ENCODE assay signal across 8 mouse cellular contexts in the genomic region with DNA sequence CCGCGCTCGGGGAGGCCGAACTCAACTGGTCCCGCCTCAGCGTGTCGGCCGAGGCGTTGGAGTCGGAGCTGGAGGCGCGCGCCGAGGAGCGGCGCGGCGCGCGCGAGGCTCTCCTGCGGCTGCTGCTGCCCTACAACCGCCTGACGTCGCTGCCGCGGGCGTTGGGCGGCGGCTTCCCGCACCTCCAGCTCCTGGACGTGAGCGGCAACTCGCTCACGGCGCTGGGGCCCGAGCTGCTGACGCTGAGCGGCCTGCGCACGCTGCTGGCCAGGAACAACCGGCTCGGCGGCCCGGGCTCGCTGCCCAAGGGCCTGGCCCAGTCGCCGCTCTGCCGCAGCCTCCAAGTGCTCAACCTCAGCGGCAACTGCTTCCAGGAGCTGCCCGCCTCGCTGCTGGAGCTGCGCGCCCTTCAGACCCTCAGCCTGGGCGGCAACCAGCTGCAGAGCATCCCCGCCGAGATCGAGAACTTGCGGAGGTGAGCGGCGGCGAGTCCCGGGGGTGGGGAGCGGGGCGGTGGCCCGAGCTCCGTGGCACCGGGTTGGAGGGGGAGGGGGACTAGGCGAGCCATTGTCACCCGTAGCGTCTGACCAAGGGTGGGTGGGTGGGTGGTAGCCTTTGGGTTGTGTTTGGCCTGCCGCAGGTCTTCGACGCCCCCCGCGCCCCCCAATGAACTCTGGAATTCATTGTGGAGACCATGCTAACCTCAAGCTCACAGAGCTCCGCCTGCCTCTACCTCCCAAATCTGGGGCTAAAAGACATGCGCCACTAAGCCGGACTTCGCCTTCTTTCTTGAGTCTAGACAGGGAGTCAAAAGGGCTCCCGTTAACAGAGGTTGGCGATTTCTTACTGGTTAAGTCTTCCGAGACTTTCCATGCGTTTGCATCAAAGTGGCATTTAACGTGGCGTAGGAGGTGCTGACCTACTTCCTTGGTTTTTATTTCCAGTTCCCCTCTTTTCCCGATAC. TPM values are rescaled to one million over a fixed set of nuclear protein-coding genes. Genes with fewer than 3 reads are reported as not detected.
DNase-seq lines count a peak whose midpoint lies in the region; ATAC-seq and TF ChIP-seq lines count a peak whose summit lies in the region.

No protein-coding gene starts in this region.

- under 1% methylated on average over 86 of the region's 87 CpGs for WGBS in bone marrow, adult 2 months
- under 1% methylated on average over 65 of the region's 87 CpGs for WGBS in forebrain, embryonic 13.5 days
- under 1% methylated on average over 85 of the region's 87 CpGs for WGBS in hindbrain, embryonic 14.5 days

- peaks cover 3% of the 10 kb centered on the region; the same call in 1 of the 2 replicates for H3K36me3 ChIP-seq in forebrain, embryonic 13.5 days (ENCODE audit: poor library complexity, severe bottlenecking)
- H3K36me3 ChIP-seq in hindbrain, embryonic 14.5 days (replicated peaks; ENCODE audit: control insufficient read depth, insufficient read depth), result no peaks in the 10 kb centered on the region
- H3K36me3 ChIP-seq in megakaryocyte, embryonic 14.5 days (replicated peaks; ENCODE audit: low read length), result peaks cover 27% of the 10 kb centered on the region

- H3K27me3 ChIP-seq in forebrain, embryonic 13.5 days, result no peaks in the 10 kb centered on the region
- no peaks in the 10 kb centered on the region for H3K27me3 ChIP-seq in hindbrain, embryonic 14.5 days (ENCODE audit: control insufficient read depth, insufficient read depth, low read length)
- no peaks in the 10 kb centered on the region for H3K27me3 ChIP-seq in megakaryocyte, embryonic 14.5 days (replicated peaks)

- 0 out of 2 replicates have a peak, but pooled peaks have one; percentile 19 for TF ChIP-seq POLR2A in bone marrow, adult 2 months (IDR thresholded peaks at IDR 0.05; ENCODE audit: borderline replicate concordance, control insufficient read depth, low read depth, low read length)

- peak overlapping the region; percentile 98 for H3K27ac ChIP-seq in bone marrow, adult 2 months (ENCODE audit: control insufficient read depth, insufficient read depth, low read depth, low read length, poor library complexity)
- peak overlapping the region; percentile 99 for H3K27ac ChIP-seq in forebrain, embryonic 13.5 days
- H3K27ac ChIP-seq in hindbrain, embryonic 14.5 days, result peak overlapping the region; percentile 99

- DNase-seq in adrenal gland, adult 18-20 months (ENCODE audit: low spot score in 2 of 2), result peak; percentile 52 to 59
- no peak for DNase-seq in adrenal gland, adult 8-10 months
- peak; percentile 74 for DNase-seq in hindbrain, embryonic 14.5 days (ENCODE audit: low spot score)
- peak; percentile 41 to 61 for DNase-seq in left cerebral cortex, postnatal 25 days (ENCODE audit: low spot score in 2 of 2)
- peak; percentile 20 to 71 for DNase-seq in spleen, postnatal 4 days (ENCODE audit: low spot score in 2 of 2)

- H3K9me3 ChIP-seq in forebrain, embryonic 13.5 days (replicated peaks), result no peaks in the 10 kb centered on the region
- no peaks in the 10 kb centered on the region for H3K9me3 ChIP-seq in hindbrain, embryonic 14.5 days (ENCODE audit: control insufficient read depth, low read length)
- no peaks in the 10 kb centered on the region for H3K9me3 ChIP-seq in megakaryocyte, embryonic 14.5 days

- no peak for TF ChIP-seq CTCF in bone marrow, adult 2 months (IDR thresholded peaks at IDR 0.05; ENCODE audit: control insufficient read depth, insufficient read depth, low read length)

- H3K9ac ChIP-seq in forebrain, embryonic 13.5 days, result peak overlapping the region; percentile 98
- peak overlapping the region; percentile 98 for H3K9ac ChIP-seq in hindbrain, embryonic 14.5 days

- peak overlapping the region; percentile 76 for H3K4me2 ChIP-seq in forebrain, embryonic 13.5 days
- peak overlapping the region; percentile 84 for H3K4me2 ChIP-seq in hindbrain, embryonic 14.5 days (replicated peaks)

- H3K4me1 ChIP-seq in bone marrow, adult 2 months (ENCODE audit: control insufficient read depth, insufficient read depth, low read length), result peaks cover 2% of the 10 kb centered on the region; the same call in 1 of the 2 replicates
- H3K4me1 ChIP-seq in forebrain, embryonic 13.5 days, result peaks cover 34% of the 10 kb centered on the region
- H3K4me1 ChIP-seq in hindbrain, embryonic 14.5 days (replicated peaks; ENCODE audit: control insufficient read depth, insufficient read depth, low read length), result peaks cover 33% of the 10 kb centered on the region
- H3K4me1 ChIP-seq in megakaryocyte, embryonic 14.5 days, result peaks cover 37% of the 10 kb centered on the region

- peak; percentile 82 for ATAC-seq in forebrain, embryonic 13.5 days
- ATAC-seq in hindbrain, embryonic 14.5 days (ENCODE audit: low FRiP score), result peak; percentile 79

- intact Hi-C loops in left cerebral cortex, postnatal 25 days (cut with DNase I), result loop anchor here (1.0 to 5.0 kb wide), 5 partner anchors 56 to 221 kb away; partner anchors contain the start of genes Fstl1 and Gsk3b

- peak overlapping the region; percentile 97 for H3K4me3 ChIP-seq in bone marrow, adult 2 months (replicated peaks; ENCODE audit: control insufficient read depth, low read depth, low read length)
- H3K4me3 ChIP-seq in forebrain, embryonic 13.5 days, result peak overlapping the region; percentile 97
- peak overlapping the region; percentile 91 for H3K4me3 ChIP-seq in hindbrain, embryonic 14.5 days (replicated peaks; ENCODE audit: low read length)
- peak overlapping the region; percentile 98 for H3K4me3 ChIP-seq in megakaryocyte, embryonic 14.5 days (replicated peaks)

RNA-seq across cellular contexts. Expression of gene Lrrc58, which starts 0.6 kb away (rescaled TPM):
- total RNA-seq in adrenal gland, adult 18-20 months (2021), result 100 to 1,000 TPM; 196 to 274 TPM
- 100 to 1,000 TPM; 130 to 206 (median 160) TPM for total RNA-seq in adrenal gland, adult 8-10 months (2022)
- polyA plus RNA-seq in bone marrow, adult 2 months (2011; ENCODE audit: insufficient read depth, insufficient read length, low replicate concordance, missing spikeins), result 3.8 and 6.5 TPM in 2 replicates
- polyA plus RNA-seq in forebrain, embryonic 13.5 days (2015; fragmentation: Nextera tagmentation; extraction: Ambion mirVana), result 55.3 and 55.4 TPM in 2 replicates
- polyA plus RNA-seq in hindbrain, embryonic 14.5 days (2014; fragmentation: Nextera tagmentation; extraction: Ambion mirVana), result 57.1 and 59.9 TPM in 2 replicates
- 100 to 1,000 TPM; 101 to 106 TPM for total RNA-seq in left cerebral cortex, postnatal 25 days (2021)
- polyA plus RNA-seq in megakaryocyte, embryonic 14.5 days (2012; ENCODE audit: insufficient read depth, low replicate concordance), result 1.2 and 2.3 TPM in 2 replicates

RNA-seq across cellular contexts. Expression of gene Gm36028, which starts 7.8 kb away (rescaled TPM):
- under 1 TPM; 0.27 to 0.99 TPM for total RNA-seq in adrenal gland, adult 18-20 months (2021)
- total RNA-seq in adrenal gland, adult 8-10 months (2022), result under 1 TPM in 2 of 4 experiments, not detected in 2; 0.29 to 0.75 TPM
- polyA plus RNA-seq in bone marrow, adult 2 months (2011; ENCODE audit: insufficient read depth, insufficient read length, low replicate concordance, missing spikeins), result not detected in 2 replicates
- 0.16 TPM in 1 of 2 replicates, not detected in the other for polyA plus RNA-seq in forebrain, embryonic 13.5 days (2015; fragmentation: Nextera tagmentation; extraction: Ambion mirVana)
- polyA plus RNA-seq in hindbrain, embryonic 14.5 days (2014; fragmentation: Nextera tagmentation; extraction: Ambion mirVana), result not detected in 2 replicates
- total RNA-seq in left cerebral cortex, postnatal 25 days (2021), result not detected
- not detected in 2 replicates for polyA plus RNA-seq in megakaryocyte, embryonic 14.5 days (2012; ENCODE audit: insufficient read depth, low replicate concordance)

RNA-seq across cellular contexts. Expression of gene Gpr156, which starts 47.5 kb away (rescaled TPM):
- under 1 TPM in 1 of 2 experiments, not detected in 1; 0.16 TPM for total RNA-seq in adrenal gland, adult 18-20 months (2021)
- under 1 TPM; 0.09 to 0.65 (median 0.29) TPM for total RNA-seq in adrenal gland, adult 8-10 months (2022)
- not detected in 2 replicates for polyA plus RNA-seq in bone marrow, adult 2 months (2011; ENCODE audit: insufficient read depth, insufficient read length, low replicate concordance, missing spikeins)
- 5.5 TPM in 2 replicates for polyA plus RNA-seq in forebrain, embryonic 13.5 days (2015; fragmentation: Nextera tagmentation; extraction: Ambion mirVana)
- 3.5 and 3.9 TPM in 2 replicates for polyA plus RNA-seq in hindbrain, embryonic 14.5 days (2014; fragmentation: Nextera tagmentation; extraction: Ambion mirVana)
- under 1 TPM; 0.46 to 0.48 TPM for total RNA-seq in left cerebral cortex, postnatal 25 days (2021)
- not detected in 2 replicates for polyA plus RNA-seq in megakaryocyte, embryonic 14.5 days (2012; ENCODE audit: insufficient read depth, low replicate concordance)
